Mouse (Mus musculus) heart, adult 2 months (tissue): ENCODE measurements around the gene Sh3glb1. TPM values are rescaled to one million over a fixed set of nuclear protein-coding genes. Genes with fewer than 3 reads are reported as not detected.

Experiments
- DNase-seq, 2 experiments: peaks; one replicate each; pipeline ENCODE4 v3.0.0; 2021
- H3K27ac ChIP-seq: fragments of 200-600 bp; 2 replicates; pipeline ENCODE4 v1.8.1; 2022
- H3K27me3 ChIP-seq: fragments of 200-500 bp; 2 replicates; pipeline ENCODE4 v1.6.1; 2012; ENCODE audit warnings: mild to moderate bottlenecking, low read length, inconsistent platforms, mixed read lengths; ENCODE audit not compliant: control insufficient read depth, insufficient read depth
- H3K36me3 ChIP-seq: fragments of 200-500 bp; 2 replicates; pipeline ENCODE4 v1.6.1; 2012; ENCODE audit warnings: low read length, inconsistent platforms; ENCODE audit not compliant: control insufficient read depth, insufficient read depth
- H3K4me1 ChIP-seq: fragments of 200-500 bp; 2 replicates; pipeline ENCODE4 v1.6.1; 2011; ENCODE audit warnings: low read length; ENCODE audit not compliant: control insufficient read depth, insufficient read depth
- H3K4me3 ChIP-seq: fragments of 200-600 bp; 2 replicates; pipeline ENCODE4 v1.8.1; 2022
- H3K79me2 ChIP-seq: fragments of 200-500 bp; replicated peaks from 2 replicates; pipeline ENCODE4 v1.6.1; 2012; ENCODE audit warnings: mild to moderate bottlenecking, inconsistent platforms, low read length, moderate library complexity, mixed read lengths; ENCODE audit not compliant: control insufficient read depth, insufficient read depth
- H3K9ac ChIP-seq: fragments of 200-500 bp; 2 replicates; pipeline ENCODE4 v1.6.1; 2012; ENCODE audit warnings: low read depth, mild to moderate bottlenecking, control low read depth, inconsistent platforms, low read length, mixed read lengths
- CTCF ChIP-seq: fragments of 200-600 bp; IDR thresholded peaks from 2 replicates; pipeline ENCODE4 v1.8.1; 2022; ENCODE audit warnings: antibody characterized with exemption, mild to moderate bottlenecking, moderate library complexity
- EP300 ChIP-seq: fragments of 200-500 bp; IDR thresholded peaks from 2 replicates; pipeline ENCODE4 v1.6.1; 2011; ENCODE audit warnings: low read depth, low read length, control low read depth; ENCODE audit not compliant: insufficient read depth
- POLR2A ChIP-seq: fragments of 200-500 bp; IDR thresholded peaks from 2 replicates; pipeline ENCODE4 v1.6.1; 2011; ENCODE audit warnings: mild to moderate bottlenecking, low read depth, low read length, control low read depth; ENCODE audit not compliant: insufficient read depth
- WGBS: fragments of 180-500 bp; shearing (Covaris S2); methylation state at CpG from one replicate; pipeline ENCODE4 v1.1.7; 2018; 5-methylcytosine and 5-hydroxymethylcytosine counted together
- intact Hi-C: fragments of 180-260 bp; cut with DNase I; formaldehyde crosslinking; loops from one replicate; pipeline ENCODE4 v1.15.1; 2025
- polyA plus RNA-seq: library from polyadenylated mRNA; depleted of rRNA; stranded (reverse); fragments of >200 nt; gene quantifications from 2 replicates; pipeline ENCODE4 v1.2.3, GENCODE M21; 2012
- total RNA-seq, 2 experiments: library from RNA; stranded (reverse); gene quantifications; 2 replicates each; pipeline ENCODE4 v1.2.3; 2021

Gene Sh3glb1
- total and polyA plus RNA-seq, 3 experiments: 94.5 to 407 (median 314) TPM

GRCm38 (mm10) chr3:144672016-144672415 lies 48.1 kb downstream of the Sh3glb1 start:
- no peak overlapping the region for H3K27ac ChIP-seq
- intact Hi-C loops: no loop called here
- H3K4me1 ChIP-seq: peaks cover 2% of the 10 kb centered on the region
- TF ChIP-seq EP300: no peak
- TF ChIP-seq POLR2A: no peak
- no peaks in the 10 kb centered on the region for H3K36me3 ChIP-seq
- no peak for DNase-seq
- H3K79me2 ChIP-seq: no peaks in the 10 kb centered on the region
- H3K4me3 ChIP-seq: no peak overlapping the region
- WGBS: 60% methylated on average over 8 of the region's 8 CpGs
- H3K9ac ChIP-seq: no peak overlapping the region
- H3K27me3 ChIP-seq: no peaks in the 10 kb centered on the region

GRCm38 (mm10) chr3:144669944-144670874 lies 49.9 kb downstream of the Sh3glb1 start:
- DNase-seq: peak in 1 of 2 experiments; percentile 27
- Histone ChIP-seq H3K27me3 (no peaks in the 10 kb centered on the region), H3K36me3 (no peaks in the 10 kb centered on the region), H3K79me2 (no peaks in the 10 kb centered on the region), H3K4me3 (no peak overlapping the region), H3K9ac (no peak overlapping the region), H3K4me1 (peaks cover 2% of the 10 kb centered on the region), H3K27ac (no peak overlapping the region)
- TF ChIP-seq CTCF (no peak), POLR2A (no peak), EP300 (no peak)
- 59% methylated on average over 14 of the region's 14 CpGs for WGBS
- intact Hi-C loops: no loop called here

- no peak for DNase-seq
- 63% methylated on average over 11 of the region's 11 CpGs for WGBS
- Histone ChIP-seq H3K36me3 (no peaks in the 10 kb centered on the region), H3K27me3 (no peaks in the 10 kb centered on the region), H3K9ac (no peak overlapping the region), H3K27ac (no peak overlapping the region), H3K79me2 (no peaks in the 10 kb centered on the region), H3K4me1 (peaks cover 2% of the 10 kb centered on the region), H3K4me3 (no peak overlapping the region)
- TF ChIP-seq CTCF: no peak
- no peak for TF ChIP-seq POLR2A
- no peak for TF ChIP-seq EP300
- intact Hi-C loops: no loop called here
Measured at GRCm38 (mm10) chr3:144669457-144669864, 50.7 kb downstream of the Sh3glb1 start.

- H3K4me1 ChIP-seq: peaks cover 2% of the 10 kb centered on the region
- no peaks in the 10 kb centered on the region for H3K79me2 ChIP-seq
- no peaks in the 10 kb centered on the region for H3K27me3 ChIP-seq
- no peaks in the 10 kb centered on the region for H3K36me3 ChIP-seq
- H3K9ac ChIP-seq: no peak overlapping the region
- no peak for DNase-seq
- intact Hi-C loops: no loop called here
- no peak for TF ChIP-seq EP300
- no peak for TF ChIP-seq CTCF
- TF ChIP-seq POLR2A: no peak
- no peak overlapping the region for H3K27ac ChIP-seq
- 39% methylated on average over 2 of the region's 2 CpGs for WGBS
- H3K4me3 ChIP-seq: no peak overlapping the region
Measured at GRCm38 (mm10) chr3:144668949-144669348, 51.2 kb downstream of the Sh3glb1 start.

- no peaks in the 10 kb centered on the region for H3K79me2 ChIP-seq
- no peak overlapping the region for H3K9ac ChIP-seq
- intact Hi-C loops: no loop called here
- no peak overlapping the region for H3K27ac ChIP-seq
- no peaks in the 10 kb centered on the region for H3K36me3 ChIP-seq
- DNase-seq: no peak
- TF ChIP-seq EP300 (no peak), POLR2A (no peak), CTCF (no peak)
- H3K4me1 ChIP-seq: peaks cover 2% of the 10 kb centered on the region
- no peaks in the 10 kb centered on the region for H3K27me3 ChIP-seq
- no peak overlapping the region for H3K4me3 ChIP-seq
- 86% methylated on average over 9 of the region's 9 CpGs for WGBS
Measured at GRCm38 (mm10) chr3:144668039-144668438, 52.1 kb downstream of the Sh3glb1 start.
